In the genomic region with DNA sequence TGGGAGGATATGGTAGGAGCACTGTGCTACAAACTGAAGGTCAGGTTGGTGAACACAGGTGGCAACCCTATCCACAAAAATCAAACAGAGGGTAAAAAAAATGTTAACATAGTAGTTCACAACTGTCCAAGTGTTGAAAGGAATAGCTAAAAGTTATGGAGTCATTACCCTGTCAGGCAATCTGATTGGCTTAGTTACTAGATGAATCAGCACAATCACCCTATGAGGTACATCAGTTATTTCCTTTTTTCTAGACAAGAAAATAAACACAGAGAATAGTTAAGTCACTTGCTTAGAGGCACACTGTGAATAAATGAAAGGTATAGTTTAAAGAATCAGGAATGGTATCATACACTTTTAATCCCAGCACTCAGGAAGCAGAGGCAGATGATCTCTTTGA, we compare ENCODE assay signal across 22 mouse cellular contexts.
DNase-seq lines count a peak whose midpoint lies in the region; ATAC-seq and TF ChIP-seq lines count a peak whose summit lies in the region.
"Had no signal": no experiment of that assay in that cellular context is flagged by ENCODE, and none has a peak within 500 bp of the region (broad histone marks: within the 10 kb centered on the region; RNA-seq: fewer than 3 reads in every experiment).

No protein-coding gene starts in this region.

- H3K27me3 ChIP-seq in liver, embryonic 15.5 days, result no peaks in the 10 kb centered on the region
- no peaks in the 10 kb centered on the region for H3K27me3 ChIP-seq in G1E (ENCODE audit: insufficient read depth, low read length)
- no peaks in the 10 kb centered on the region for H3K27me3 ChIP-seq in neural tube, embryonic 15.5 days (replicated peaks)
- H3K27me3 ChIP-seq: hindbrain, embryonic 12.5 days; hindbrain, embryonic 15.5 days had no signal

- H3K9me3 ChIP-seq in liver, embryonic 15.5 days (replicated peaks), result no peaks in the 10 kb centered on the region
- H3K9me3 ChIP-seq in G1E (replicated peaks), result no peaks in the 10 kb centered on the region
- no peaks in the 10 kb centered on the region for H3K9me3 ChIP-seq in neural tube, embryonic 15.5 days (replicated peaks)
- H3K9me3 ChIP-seq: forebrain, embryonic 10.5 days; heart, embryonic 10.5 days; hindbrain, embryonic 12.5 days; hindbrain, embryonic 15.5 days had no signal

- ATAC-seq in liver, embryonic 15.5 days (ENCODE audit: insufficient read depth), result no peak
- no peak for ATAC-seq in G1E (ENCODE audit: extremely low read depth, insufficient number of reproducible peaks, low FRiP score, poor library complexity, severe bottlenecking)
- ATAC-seq in granulocyte monocyte progenitor cell, adult 5-6 weeks (replicated peaks; ENCODE audit: poor library complexity, severe bottlenecking), result 0 out of 2 replicates have a peak, but pooled peaks have one; percentile 27
- no peak for ATAC-seq in neural tube, embryonic 15.5 days (ENCODE audit: low FRiP score)
- ATAC-seq: forebrain, embryonic 14.5 days; forebrain, postnatal 0 days had no signal

- H3K4me2 ChIP-seq in liver, embryonic 15.5 days, result no peak overlapping the region
- H3K4me2 ChIP-seq in neural tube, embryonic 15.5 days, result no peak overlapping the region
- H3K4me2 ChIP-seq: hindbrain, embryonic 12.5 days; hindbrain, embryonic 15.5 days had no signal

- no peak overlapping the region for H3K9ac ChIP-seq in liver, embryonic 15.5 days
- no peak overlapping the region for H3K9ac ChIP-seq in neural tube, embryonic 15.5 days (replicated peaks)
- H3K9ac ChIP-seq: forebrain, postnatal 0 days; hindbrain, embryonic 12.5 days; hindbrain, embryonic 15.5 days had no signal

- H3K4me1 ChIP-seq in liver, embryonic 15.5 days (replicated peaks), result peaks cover 15% of the 10 kb centered on the region
- H3K4me1 ChIP-seq in G1E (ENCODE audit: insufficient read depth, low read depth, low read length), result peaks cover 2% of the 10 kb centered on the region; the same call in 1 of the 2 replicates
- no peaks in the 10 kb centered on the region for H3K4me1 ChIP-seq in neural tube, embryonic 15.5 days
- H3K4me1 ChIP-seq: forebrain, embryonic 10.5 days; hindbrain, embryonic 12.5 days; hindbrain, embryonic 15.5 days had no signal

- no peak for TF ChIP-seq CTCF in G1E (IDR thresholded peaks at IDR 0.05; ENCODE audit: low read depth, low read length)

- no peaks in the 10 kb centered on the region for H3K36me3 ChIP-seq in liver, embryonic 15.5 days (replicated peaks)
- H3K36me3 ChIP-seq in G1E (replicated peaks), result peaks cover 9% of the 10 kb centered on the region
- H3K36me3 ChIP-seq in neural tube, embryonic 15.5 days, result no peaks in the 10 kb centered on the region
- H3K36me3 ChIP-seq: forebrain, embryonic 10.5 days; heart, embryonic 10.5 days; hindbrain, embryonic 12.5 days; hindbrain, embryonic 15.5 days had no signal

- H3K4me3 ChIP-seq in liver, embryonic 15.5 days (replicated peaks), result no peak overlapping the region
- H3K4me3 ChIP-seq in G1E (ENCODE audit: low read depth, low read length), result no peak overlapping the region
- no peak overlapping the region for H3K4me3 ChIP-seq in neural tube, embryonic 15.5 days (replicated peaks)
- H3K4me3 ChIP-seq: forebrain, embryonic 10.5 days; gastrocnemius, adult 2 months; heart, adult 2 months; heart, embryonic 10.5 days; hindbrain, embryonic 12.5 days; hindbrain, embryonic 15.5 days had no signal

- no peak for DNase-seq in liver
- peak; percentile 43 for DNase-seq in 416B (ENCODE audit: low read depth)
- DNase-seq in G1E (ENCODE audit: low spot score), result peak; percentile 9
- no peak for DNase-seq in kidney, adult 11 months
- DNase-seq in left cerebral cortex, adult 8-10 months (ENCODE audit: low spot score in 2 of 2), result no peak
- DNase-seq: adrenal gland, adult 2 months; adrenal gland, postnatal 14 days; cerebellum, adult 11-12 months; cerebellum, adult 8-10 months; cerebellum, postnatal 14 days; forebrain, postnatal 0 days; gastrocnemius, adult 2 months; gastrocnemius, postnatal 14 days; heart, adult 2 months had no signal

- peak overlapping the region; percentile 1; the same call in 1 of the 2 replicates for H3K27ac ChIP-seq in liver, embryonic 15.5 days (replicated peaks)
- no peak overlapping the region for H3K27ac ChIP-seq in neural tube, embryonic 15.5 days (replicated peaks)
- H3K27ac ChIP-seq: forebrain, embryonic 10.5 days; gastrocnemius, adult 2 months; heart, adult 2 months; heart, embryonic 10.5 days; hindbrain, embryonic 12.5 days; hindbrain, embryonic 15.5 days had no signal

Comparison
In these comparisons a context has a peak if more than half of its experiments do, and no peak if none do; other contexts are left out.
1. DNase-seq: peak in 416B (single experiment) and G1E (single experiment); none in liver (single experiment), kidney, adult 11 months (single experiment) and left cerebral cortex, adult 8-10 months (0 of 2).